Mouse (Mus musculus) NIH3T3 (cell line): ENCODE measurements around the gene Ltbp2.

Experiments
- DNase-seq: peaks from one replicate; pipeline ENCODE4 v3.0.0-alpha.2; 2012; ENCODE audit warnings: low read depth

Gene Ltbp2

GRCm38 (mm10) chr12:84839965-84840364 lies 36.4 kb downstream of the Ltbp2 start:
- peak; percentile 22 for DNase-seq

- peak; percentile 70 for DNase-seq
Observed at GRCm38 (mm10) chr12:84835626-84836025, 40.7 kb downstream of the Ltbp2 start.

- DNase-seq = no peak
Observed at GRCm38 (mm10) chr12:84834773-84835172, 41.6 kb downstream of the Ltbp2 start.

GRCm38 (mm10) chr12:84831648-84832047 lies 44.7 kb downstream of the Ltbp2 start:
- no peak for DNase-seq

GRCm38 (mm10) chr12:84831141-84831540 lies 45.2 kb downstream of the Ltbp2 start:
- no peak for DNase-seq

- DNase-seq = no peak
Observed at GRCm38 (mm10) chr12:84830438-84830837, 45.9 kb downstream of the Ltbp2 start.

- no peak for DNase-seq
Observed at GRCm38 (mm10) chr12:84829913-84830312, 46.4 kb downstream of the Ltbp2 start.

GRCm38 (mm10) chr12:84829109-84829724 lies 47.1 kb downstream of the Ltbp2 start:
- no peak for DNase-seq

GRCm38 (mm10) chr12:84827384-84827933 lies 48.9 kb downstream of the Ltbp2 start:
- peak; percentile 50 for DNase-seq

- no peak for DNase-seq
Observed at GRCm38 (mm10) chr12:84824203-84824602, 52.1 kb downstream of the Ltbp2 start.

GRCm38 (mm10) chr12:84823601-84824000 lies 52.7 kb downstream of the Ltbp2 start:
- no peak for DNase-seq

GRCm38 (mm10) chr12:84819236-84820168 lies 56.8 kb downstream of the Ltbp2 start:
- no peak for DNase-seq

- no peak for DNase-seq
Observed at GRCm38 (mm10) chr12:84818496-84818895, 57.8 kb downstream of the Ltbp2 start.

GRCm38 (mm10) chr12:84814663-84815325 lies 61.5 kb downstream of the Ltbp2 start:
- no peak for DNase-seq

GRCm38 (mm10) chr12:84813773-84814172 lies 62.6 kb downstream of the Ltbp2 start:
- DNase-seq = peak; percentile 52

GRCm38 (mm10) chr12:84812004-84812403 lies 64.3 kb downstream of the Ltbp2 start:
- DNase-seq = peak; percentile 73

- no peak for DNase-seq
Observed at GRCm38 (mm10) chr12:84811510-84811909, 64.8 kb downstream of the Ltbp2 start.

GRCm38 (mm10) chr12:84810810-84811209 lies 65.5 kb downstream of the Ltbp2 start:
- no peak for DNase-seq

- no peak for DNase-seq
Observed at GRCm38 (mm10) chr12:84809033-84809432, 67.3 kb downstream of the Ltbp2 start.

- DNase-seq = no peak
Observed at GRCm38 (mm10) chr12:84807351-84807750, 69.0 kb downstream of the Ltbp2 start.

GRCm38 (mm10) chr12:84806726-84807125 lies 69.6 kb downstream of the Ltbp2 start:
- peak; percentile 54 for DNase-seq

- DNase-seq = no peak
Observed at GRCm38 (mm10) chr12:84806010-84806409, 70.3 kb downstream of the Ltbp2 start.
